Mouse (Mus musculus) regulatory T cell (primary cell): ENCODE measurements around the gene Phactr1.

Source experiments
- in situ Hi-C: fragments of 300-600 bp; cut with MboI, MseI; formaldehyde crosslinking; loops from one replicate; pipeline ENCODE4 v1.15.1; 2025; ENCODE audit warnings: high pct_unique_total_duplicates

Gene Phactr1

DNA sequence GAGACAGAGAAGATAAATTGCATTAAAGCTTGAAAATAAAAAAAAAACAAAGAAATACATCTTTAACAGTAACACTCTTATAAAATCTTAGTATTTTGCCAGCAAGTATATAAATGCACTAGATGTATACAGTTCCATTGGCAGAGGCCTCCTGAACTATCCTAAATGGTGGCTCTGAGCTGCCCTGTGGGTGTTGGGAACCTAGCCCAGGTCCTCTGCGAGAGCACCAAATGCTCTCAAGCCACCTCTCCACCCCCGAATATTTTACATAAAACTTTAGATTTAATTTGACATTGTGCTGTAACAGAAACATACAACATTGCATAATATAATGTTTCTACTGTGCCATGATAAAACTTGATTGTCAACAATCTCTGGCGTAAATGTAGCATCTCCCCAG, 293.1 kb downstream of the Phactr1 start:
- in situ Hi-C loops: no loop called here

DNA sequence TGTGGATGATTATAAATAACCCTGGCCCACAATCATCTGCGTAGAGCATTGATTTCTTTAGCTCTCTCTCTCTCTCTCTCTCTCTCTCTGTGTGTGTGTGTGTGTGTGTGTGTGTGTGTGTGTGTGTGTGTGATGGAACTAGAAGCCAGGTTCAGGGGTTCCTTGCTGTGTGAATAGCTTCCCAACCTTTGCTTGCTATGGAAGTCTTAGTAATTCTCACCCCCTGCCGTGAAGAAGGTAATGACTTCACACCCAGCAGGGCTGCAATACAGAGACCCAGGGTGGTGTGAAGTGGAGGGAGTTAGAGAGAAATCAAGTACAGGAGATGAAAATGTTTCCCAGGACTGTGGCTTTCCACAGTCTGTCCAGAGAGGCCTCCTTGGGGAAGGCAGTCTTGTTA, 293.5 kb downstream of the Phactr1 start:
- in situ Hi-C loops: no loop called here

DNA sequence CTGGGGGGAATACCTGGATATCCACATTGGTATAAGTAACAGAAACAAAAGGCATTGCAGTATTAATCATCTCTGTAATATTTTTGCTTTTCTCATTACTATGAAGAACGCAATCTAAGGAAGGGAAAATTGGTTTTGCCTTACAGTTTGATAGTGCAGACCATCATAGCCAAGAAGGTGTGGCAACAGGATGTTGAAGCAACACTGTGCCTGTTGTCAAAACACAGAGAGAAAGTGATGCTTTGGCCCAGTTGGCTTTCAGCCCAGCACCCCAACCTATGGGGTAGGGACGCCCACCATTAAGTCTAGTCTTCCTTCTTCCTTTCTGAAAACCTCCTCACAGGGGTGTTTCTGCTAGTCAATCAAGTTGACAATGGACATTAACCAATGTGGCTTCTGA, 294.1 kb downstream of the Phactr1 start:
- in situ Hi-C loops: no loop called here

DNA sequence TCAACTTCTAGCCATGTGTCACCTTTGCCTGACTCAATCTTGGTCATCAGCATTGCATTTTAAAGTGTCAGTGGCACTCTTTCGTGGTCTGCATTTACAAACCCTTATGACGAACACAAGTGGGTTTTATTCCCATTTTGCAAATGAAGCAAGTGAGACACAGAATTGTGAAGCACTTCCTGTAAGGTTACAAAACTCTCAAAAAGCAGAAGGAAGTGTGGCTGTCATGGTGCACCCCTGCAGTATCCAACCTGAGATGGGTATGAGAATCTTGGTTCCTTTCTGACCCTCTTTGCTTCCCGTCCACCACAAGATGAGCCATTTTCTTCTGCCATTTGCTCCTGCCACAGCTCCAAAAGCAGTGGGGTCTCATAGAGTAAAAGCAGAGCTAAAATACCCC, 295.7 kb downstream of the Phactr1 start:
- in situ Hi-C loops: no loop called here

DNA sequence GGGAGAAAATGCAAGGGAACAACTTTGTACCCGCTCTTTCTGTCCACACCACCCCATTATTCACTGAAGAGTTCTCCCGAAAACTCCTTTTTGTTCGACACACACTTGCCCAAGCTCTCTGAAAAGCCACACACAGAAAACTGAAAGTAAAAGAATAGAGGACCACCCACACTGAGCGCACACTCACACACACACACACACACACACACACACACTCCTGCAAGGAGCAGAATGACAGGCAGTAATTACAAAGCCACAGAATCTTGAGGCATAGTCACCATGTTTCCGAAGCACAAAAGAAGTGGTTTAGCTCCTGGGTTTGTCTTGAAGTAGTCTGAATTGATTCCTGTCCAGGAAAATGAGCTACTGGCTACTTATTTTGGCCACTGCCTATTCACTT, 296.5 kb downstream of the Phactr1 start:
- in situ Hi-C loops: no loop called here

DNA sequence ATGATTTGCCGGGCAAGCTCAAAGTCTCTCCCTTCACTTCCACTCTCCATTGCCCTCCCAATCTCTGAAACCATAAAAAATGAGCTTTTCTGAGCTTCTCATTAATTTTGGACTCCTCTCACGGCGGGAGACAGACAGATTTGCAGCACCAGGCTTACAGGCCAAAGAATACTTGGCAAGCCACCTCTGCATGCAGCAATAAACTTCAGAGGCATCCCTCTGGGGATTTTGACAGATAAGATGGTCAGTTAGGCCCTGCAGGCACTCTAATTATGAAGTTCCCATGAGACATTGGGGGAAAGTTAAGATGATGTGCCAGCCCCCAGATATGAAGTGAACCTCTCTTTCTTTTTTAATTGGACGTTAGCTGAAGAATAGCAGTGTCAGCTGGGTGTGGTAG, 300.2 kb downstream of the Phactr1 start:
- in situ Hi-C loops: no loop called here

DNA sequence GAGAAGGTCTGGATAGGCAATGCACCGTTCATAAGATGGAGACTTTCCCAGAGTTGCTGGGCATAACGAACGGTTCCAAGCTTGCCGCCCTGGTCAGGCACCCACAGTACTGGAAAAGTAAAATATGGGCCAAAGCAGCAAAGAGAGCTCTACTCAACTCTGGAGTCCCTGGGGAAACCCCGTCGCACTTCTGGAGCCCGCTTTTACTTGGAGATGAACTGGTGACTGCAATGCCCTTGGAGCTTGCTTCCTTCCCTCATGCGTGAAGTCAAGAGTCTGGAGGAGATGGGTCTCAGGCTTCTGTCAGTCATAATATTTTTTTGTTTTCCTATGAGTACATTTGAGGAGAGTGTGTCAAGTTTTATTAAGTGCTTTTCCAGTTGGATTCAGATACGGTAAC, 302.2 kb downstream of the Phactr1 start:
- in situ Hi-C loops: no loop called here

DNA sequence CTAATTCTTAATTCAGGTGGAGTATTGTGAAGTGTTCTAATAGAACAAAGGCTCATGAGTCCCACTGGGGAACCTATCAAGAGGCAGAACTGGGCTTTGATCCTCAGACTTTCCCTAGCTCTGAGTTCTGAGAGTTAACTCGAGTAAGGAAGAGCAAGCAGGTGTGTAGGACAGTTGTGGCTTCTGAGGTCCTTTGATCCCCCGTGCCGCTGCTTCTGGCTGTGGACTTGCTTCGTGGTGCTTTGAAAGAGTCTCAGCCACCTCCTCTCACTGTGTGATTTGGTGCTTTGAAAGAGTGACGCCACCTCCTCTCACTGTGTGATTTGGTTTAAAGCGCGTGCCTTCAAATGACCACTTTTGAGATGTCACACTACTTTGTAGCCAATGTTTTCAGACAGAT, 305.4 kb downstream of the Phactr1 start:
- in situ Hi-C loops: no loop called here

DNA sequence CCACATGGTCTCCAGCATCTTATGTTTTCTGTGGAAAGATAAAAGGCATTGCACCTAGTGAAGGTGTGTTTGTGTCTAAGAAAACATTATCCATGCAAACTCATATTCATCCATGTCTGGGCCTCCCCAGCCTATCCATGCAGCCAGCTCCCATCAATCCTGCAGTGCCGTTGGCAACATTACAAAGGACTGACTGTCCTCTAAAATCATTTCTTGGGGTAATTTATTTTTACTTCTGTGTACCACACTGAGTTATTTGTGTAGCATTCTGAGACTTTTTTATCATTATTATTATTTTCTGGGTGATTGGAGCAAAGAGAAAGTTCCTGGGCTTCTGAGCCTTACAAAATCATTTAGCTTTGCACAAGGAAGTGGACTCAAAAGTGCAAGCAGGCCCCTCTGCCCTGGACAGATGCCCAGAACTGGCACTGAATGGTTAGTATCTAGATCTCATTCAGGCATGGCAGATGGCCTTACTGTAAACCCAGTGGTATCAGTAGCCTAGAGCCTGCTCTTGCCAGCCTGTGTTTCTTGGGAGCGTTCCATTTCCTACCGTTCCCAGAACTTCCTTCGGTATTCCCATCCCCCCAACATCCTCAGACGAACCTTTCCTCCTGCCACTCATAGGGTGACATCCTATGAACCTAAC, 307.6 kb downstream of the Phactr1 start:
- in situ Hi-C loops: no loop called here

DNA sequence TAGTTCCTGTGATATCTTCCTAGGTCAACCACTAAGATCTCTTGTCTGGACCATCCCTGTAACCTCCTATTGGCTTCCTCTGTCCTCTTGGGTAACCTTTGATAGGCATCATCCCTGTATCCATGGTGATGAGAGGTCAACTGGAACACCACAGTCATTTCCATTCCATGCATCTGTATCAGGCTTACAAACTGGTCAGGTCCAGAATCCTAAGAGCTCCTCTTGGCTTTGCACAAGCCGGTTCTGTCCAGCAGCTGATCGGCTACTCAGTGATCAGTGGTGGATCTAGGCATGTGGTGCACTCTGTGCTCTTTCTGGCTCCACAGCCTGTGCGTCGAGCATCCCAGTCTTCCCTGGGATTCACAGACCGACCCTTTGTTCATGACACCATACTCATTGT, 309.1 kb downstream of the Phactr1 start:
- in situ Hi-C loops: no loop called here

DNA sequence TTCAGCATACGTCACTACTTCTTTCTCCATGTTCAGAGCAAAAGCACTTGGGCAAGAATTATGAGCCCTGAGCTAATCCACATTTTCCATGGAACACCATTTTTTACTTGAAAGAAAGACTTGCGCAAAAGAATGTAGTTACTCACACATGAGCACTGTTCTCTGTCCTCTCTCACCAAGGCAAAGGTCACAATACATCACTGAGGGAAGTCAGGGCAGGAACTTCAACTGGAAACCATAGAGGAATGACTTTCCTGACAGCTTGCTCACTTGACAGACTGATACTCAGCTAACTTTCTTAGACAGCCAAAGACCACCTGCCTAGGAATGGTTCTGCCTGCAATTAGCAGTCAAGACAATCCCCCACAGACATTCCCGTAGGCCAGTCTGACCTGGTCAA, 309.6 kb downstream of the Phactr1 start:
- in situ Hi-C loops: no loop called here

DNA sequence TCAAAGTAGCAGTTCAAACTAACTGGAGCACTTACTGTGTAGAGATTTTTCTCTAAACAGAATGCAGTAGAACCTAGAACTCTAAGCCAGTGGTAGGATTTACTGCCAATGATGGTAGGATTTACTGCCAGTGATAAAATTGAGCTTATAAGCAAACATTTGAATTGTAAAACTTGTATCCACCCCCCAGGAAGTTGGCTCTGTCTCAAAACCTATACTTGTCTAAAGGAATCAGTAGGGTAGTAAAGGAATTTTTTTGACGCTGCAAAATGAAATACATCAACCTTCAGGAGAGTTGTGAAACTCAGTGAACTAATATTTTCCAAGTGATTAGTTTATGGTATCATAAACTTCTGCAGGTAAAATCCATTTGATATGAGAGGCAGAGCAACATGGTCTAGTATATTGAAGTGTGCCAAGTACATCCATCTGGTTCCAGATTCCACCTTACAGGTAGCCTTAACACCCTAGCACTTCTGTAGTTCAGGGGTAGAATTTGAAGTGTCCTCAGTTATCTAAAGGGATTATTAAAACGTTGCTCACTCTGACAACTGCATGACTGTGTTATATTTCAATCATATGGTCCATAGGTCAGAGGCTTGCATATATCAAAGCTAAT, 310.2 kb downstream of the Phactr1 start:
- in situ Hi-C loops: no loop called here

DNA sequence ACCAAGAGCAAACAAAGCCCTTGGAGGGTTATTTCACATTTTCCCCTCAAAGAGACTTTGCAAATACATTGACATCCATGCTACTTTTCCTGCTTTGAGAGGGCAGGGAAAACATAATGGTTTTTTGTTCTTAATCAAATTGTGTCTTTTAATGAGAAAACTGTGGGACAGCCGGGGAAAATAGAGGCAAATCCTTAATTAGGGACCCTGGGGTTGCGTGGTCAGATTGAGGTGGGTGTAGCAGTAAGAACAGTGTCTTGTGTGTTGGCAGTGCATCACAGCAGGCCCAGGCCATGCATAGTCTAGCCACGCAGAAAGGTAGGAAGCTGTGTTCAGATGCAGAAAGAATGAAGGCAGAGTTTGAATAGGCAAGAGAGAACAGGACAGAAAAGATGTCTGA, 310.7 kb downstream of the Phactr1 start:
- in situ Hi-C loops: no loop called here

DNA sequence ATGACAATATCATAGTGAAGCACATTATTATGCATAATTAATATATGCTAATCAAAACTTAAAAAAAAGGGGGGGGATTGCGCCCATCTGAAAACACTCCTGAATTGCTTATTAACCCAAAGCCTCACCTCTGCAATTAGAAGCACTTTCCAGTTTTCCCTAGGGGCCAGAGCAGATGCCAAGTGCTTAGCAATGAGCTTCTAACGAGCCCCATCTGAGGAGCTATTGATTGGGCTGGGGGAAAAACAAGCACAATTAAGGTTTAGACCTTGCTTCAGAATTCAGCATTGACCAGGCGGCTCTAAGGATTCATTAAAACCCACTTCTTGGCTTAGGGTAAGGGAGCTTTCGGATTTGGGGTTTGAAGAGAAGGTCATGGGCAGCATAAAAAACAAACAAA, 311.9 kb downstream of the Phactr1 start:
- in situ Hi-C loops: no loop called here

DNA sequence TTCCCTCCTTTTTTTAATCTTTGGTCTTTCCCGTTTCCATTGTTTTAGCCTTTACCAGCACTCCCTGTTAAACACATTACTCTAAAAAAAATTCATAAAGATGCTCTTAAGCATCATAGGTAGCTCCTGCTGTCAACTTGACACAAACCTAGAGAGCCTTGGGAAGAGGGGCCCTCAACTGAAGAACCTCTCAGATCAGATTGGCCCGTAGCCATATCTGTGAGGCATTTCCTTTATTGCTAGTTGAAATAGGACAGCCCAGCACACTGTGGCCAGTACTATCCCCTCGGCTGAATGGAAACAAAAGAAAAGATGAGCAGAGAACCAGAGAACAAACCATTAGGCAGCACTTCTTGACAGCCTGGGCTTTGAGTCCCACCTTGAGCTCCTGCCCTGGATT, 313.9 kb downstream of the Phactr1 start:
- in situ Hi-C loops: no loop called here

DNA sequence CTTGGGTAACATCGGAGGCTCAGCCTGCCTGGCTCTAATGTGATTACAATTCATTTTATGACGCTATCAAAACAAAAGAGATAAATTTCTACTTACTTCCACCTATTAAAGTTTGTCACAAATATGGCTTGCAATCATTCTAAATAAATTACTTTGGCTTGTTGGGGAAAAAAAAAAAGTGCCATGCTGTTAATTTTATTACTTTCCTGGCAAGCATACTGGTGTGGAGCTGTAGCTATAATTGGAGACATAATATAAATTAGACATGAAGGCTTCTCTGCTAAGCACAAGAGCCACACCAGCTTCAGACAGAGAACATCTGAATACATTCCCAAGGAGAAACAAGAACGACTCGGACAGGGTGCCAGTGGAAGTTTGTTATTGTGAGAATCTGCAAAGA, 315.8 kb downstream of the Phactr1 start:
- in situ Hi-C loops: no loop called here

DNA sequence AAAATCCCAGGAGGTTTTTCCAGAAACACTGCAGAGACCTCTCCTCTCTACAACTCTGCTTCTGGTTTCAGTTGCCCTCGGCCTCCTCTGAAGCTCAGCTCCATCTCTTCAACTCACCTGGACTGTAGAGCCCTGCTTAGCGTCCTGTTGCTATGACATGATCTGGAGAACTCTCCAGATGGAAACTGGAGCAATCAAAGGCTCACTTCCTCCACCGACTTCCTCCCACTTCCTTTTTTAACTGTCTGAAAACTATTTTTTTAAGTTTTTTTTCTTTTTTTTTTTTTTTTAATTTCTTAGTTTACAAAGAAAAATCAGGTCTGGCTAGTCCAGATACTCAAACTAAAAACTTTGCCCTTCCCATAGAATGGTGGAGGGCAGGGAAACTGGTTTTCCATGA, 318.9 kb downstream of the Phactr1 start:
- in situ Hi-C loops: no loop called here

DNA sequence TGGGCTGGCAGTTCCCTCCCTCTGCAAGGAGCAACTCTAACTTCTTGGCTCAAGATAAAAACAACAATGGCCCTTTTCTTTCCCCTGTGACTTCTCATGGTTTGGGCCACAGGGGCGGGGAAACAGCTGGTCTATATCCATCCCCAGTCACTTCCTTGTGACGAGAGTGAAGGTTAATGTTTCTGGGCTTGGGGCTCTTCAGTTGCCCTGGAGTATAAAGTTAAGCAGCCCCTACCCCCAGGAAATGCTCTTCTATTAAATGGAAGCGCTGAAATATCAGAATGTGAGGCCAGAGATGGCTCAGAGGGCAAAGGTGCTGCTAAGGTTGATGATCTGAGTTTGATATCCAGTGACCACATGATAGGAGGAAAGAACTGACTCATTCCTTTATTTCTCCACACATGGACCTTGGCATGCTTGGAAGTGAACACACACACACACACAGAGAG, 324.7 kb downstream of the Phactr1 start:
- in situ Hi-C loops: no loop called here

DNA sequence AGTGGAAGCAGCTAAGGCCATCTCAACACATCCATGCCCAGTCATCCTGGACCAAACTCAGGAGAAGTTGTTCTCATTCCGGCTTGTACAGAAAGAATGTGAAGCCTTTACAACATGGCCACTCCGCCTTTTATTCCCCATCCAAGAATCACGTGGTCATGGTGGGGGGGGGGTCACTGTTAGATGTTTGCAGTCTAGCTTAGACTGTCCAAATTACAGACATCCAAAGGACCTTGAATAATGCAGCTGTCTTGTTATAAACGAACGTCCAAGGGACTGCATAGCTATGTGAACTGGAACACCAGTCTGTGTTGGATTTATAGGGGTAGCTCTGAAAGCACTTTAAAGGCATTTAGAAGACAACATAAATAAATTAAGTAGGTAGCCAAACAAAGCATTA, 328.0 kb downstream of the Phactr1 start:
- in situ Hi-C loops: no loop called here

DNA sequence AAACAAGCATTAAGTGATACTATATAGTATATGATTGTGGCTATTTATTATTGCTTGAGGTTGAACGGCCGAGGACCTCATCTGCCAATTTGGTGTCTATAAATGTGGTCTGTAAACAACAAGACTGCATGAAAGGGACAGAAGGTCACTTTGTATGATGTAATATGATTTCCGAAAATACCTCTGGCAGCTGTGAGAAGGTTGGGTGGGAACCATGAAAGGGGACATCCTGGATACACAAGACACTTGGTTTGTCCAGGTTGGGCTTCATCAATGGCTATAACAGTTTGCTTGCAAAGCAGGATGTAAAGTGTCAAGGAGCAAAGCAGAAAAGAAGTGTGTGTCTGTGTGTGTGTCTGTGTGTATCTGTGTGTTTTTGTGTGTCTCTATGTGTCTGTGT, 329.2 kb downstream of the Phactr1 start:
- in situ Hi-C loops: no loop called here

DNA sequence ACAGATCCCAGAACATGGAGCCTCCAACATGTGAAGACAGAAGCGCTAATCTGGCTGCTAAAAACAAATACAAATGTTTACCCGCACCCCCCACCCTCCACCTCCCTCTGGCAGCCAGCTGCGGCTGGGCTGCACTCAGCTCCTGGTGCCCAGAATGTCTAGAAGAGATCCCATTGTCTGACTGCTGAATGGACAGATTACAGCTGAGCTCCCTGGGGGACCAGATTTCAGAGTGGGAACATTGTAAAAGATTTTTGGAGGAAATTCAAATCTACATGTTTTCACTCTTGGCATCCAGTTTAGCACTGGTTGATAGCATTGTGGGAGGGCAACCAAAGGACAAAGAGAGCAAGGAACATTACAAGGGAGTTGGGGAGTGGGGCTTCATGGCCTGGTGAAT, 331.1 kb downstream of the Phactr1 start:
- in situ Hi-C loops: no loop called here

DNA sequence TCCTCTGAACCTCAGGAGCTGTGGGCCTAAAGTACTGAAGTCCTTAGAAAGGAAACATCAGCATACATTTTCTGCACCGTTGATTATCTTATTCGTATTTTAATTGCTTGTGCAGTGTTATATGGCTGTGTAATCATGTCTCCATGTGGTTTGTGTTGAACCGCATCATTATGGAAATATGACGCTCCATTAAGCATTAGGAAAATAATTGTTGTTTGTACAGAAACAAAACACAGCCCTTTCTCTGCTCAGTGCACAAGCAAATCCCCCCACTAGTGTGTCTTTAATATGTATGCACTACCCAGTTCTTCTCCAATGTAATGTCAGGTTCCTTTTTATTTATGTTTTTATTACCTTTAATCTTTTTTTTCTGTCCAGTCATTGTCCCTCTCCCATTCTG, 333.6 kb downstream of the Phactr1 start:
- in situ Hi-C loops: no loop called here

DNA sequence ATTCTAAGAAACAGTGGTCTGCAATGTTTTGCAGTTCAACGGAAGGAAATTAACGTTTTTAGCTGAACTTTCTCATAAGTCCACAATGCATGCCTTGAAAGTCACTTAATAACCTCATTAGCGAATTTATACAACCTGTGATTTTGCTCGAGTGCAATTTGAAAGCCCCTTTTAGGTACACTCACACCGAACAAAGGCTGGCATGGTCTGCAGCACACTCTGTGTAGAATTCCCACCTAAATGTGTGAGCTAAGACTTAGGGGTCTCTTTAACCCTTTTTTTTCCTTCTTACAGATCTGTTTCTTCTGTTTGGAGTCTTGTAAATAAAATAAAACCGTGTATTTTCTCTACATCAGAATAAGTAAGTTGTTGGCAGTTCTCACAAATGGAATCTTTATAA, 335.3 kb downstream of the Phactr1 start:
- in situ Hi-C loops: no loop called here

DNA sequence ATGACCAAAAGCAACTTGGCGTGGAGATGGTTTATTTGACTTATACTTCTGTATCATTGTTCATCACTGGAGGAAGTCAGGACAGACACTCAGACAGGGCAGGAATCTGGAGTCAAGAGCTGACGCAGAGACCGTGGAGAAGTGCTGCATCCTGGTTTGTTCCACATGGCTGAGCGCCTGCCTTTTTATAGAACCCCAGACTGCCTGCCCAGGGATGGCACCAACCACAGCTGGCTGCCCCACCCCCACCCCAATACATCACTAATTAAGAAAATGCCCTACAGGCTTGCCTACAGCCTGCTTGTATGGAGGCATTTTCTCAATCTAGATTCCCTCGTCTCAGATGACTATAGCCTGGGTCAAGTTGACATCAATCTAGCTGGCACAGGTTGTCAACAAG, 338.4 kb downstream of the Phactr1 start:
- in situ Hi-C loops: no loop called here
